Mouse (Mus musculus): ENCODE measurements around the gene Hist1h2aa. TPM values are rescaled to one million over a fixed set of nuclear protein-coding genes. Genes with fewer than 3 reads are reported as not detected.

Gene Hist1h2aa
- not detected in 2 replicates for polyA plus RNA-seq (2016; fragmentation: Nextera tagmentation; extraction: Ambion mirVana)

DNA sequence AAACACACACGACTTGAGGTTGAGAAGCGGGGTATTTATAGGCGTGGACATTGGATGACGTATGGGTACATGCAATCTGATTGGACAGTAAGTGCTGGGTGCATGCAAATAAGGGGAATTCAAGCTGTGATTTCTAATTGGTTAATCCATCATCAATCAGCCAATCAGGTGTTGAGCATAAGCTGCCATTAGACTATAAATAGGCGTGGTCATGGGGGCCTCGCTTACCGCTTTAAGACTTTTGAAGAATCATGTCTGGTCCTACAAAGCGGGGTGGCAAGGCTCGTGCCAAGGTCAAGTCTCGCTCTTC lies at the start of gene Hist1h2aa:
Gene Hist1h2aa, plus strand, starts transcription at position 252 of the 310 bp plus-strand sequence.
- no peak within 1 kb of the TSS for H3K9ac ChIP-seq
- no peak within 1 kb of the TSS for H3K4me3 ChIP-seq
- no peaks in the 10 kb centered on the region for H3K9me3 ChIP-seq (replicated peaks)
- H3K27ac ChIP-seq: no peak within 1 kb of the TSS
- H3K27me3 ChIP-seq (replicated peaks): no peaks in the 10 kb centered on the region
- ATAC-seq: no peak
- no peaks in the 10 kb centered on the region for H3K36me3 ChIP-seq
- 82% methylated on average over 10 of the region's 10 CpGs for WGBS (ENCODE audit: insufficient replicate concordance)
- H3K4me2 ChIP-seq: no peak within 1 kb of the TSS
- H3K4me1 ChIP-seq: no peaks in the 10 kb centered on the region

DNA sequence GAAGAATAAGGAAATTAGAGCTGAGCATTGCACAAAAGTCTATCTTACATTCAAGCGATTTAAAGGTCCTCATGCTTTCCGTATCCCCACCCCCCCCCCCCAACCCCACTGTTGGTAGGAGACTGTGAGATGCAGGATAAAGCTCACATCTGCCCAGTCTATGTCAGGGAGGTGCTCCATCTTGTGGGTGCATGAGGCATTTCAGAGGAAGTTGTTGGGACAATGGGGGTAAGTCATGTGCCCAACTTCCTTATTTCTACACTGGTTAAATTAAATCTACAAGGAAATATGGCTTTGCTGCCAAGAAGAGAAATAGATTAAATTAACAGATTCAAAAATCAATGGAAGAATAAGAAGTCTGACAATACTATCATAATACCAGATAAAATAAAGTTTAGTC lies 48.7 kb upstream of the Hist1h2aa start:
- H3K27ac ChIP-seq: no peak overlapping the region
- no peak overlapping the region for H3K4me3 ChIP-seq
- WGBS (ENCODE audit: insufficient replicate concordance): 15% methylated on average over 2 of the region's 2 CpGs
- H3K9me3 ChIP-seq (replicated peaks): no peaks in the 10 kb centered on the region
- no peak overlapping the region for H3K9ac ChIP-seq
- H3K4me1 ChIP-seq: peaks cover 16% of the 10 kb centered on the region
- no peaks in the 10 kb centered on the region for H3K27me3 ChIP-seq (replicated peaks)
- no peak for ATAC-seq
- no peak overlapping the region for H3K4me2 ChIP-seq
- H3K36me3 ChIP-seq: no peaks in the 10 kb centered on the region

DNA sequence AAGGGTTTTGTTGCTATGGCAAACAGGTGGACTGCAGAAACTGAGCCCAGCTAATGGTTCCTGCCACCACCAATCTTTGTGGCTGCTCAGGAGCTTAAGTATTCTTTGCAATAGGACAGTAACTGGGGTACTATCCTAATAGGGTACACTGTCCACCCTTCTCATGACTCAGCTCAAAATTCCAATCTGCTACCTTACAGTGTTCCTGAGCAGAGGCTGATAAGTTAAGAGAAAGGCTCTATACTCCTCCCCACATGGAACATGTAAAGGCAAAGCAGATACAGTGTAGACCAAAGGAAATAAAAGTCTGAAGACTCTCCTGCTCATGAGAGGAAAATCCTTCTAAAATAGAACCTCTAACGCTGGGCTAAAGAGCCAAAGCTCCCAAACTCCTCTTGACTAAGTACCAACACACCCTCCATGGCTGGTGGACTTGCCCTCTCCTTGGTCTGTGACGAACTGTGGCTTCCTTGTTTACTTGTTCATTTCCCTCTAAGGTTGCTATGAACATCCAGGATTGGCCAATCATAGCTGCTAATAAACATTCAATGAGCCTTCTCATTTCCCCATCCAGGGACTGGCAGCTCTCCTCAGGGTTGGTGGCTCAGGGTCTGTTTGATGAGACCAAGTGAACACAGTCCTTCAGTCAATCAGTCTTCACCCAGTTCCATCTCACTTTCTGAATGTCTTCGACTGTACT lies 47.1 kb upstream of the Hist1h2aa start:
- H3K27me3 ChIP-seq (replicated peaks): no peaks in the 10 kb centered on the region
- H3K36me3 ChIP-seq: no peaks in the 10 kb centered on the region
- H3K4me3 ChIP-seq: no peak overlapping the region
- H3K9me3 ChIP-seq (replicated peaks): no peaks in the 10 kb centered on the region
- H3K27ac ChIP-seq: no peak overlapping the region
- ATAC-seq: peak; percentile 73
- H3K4me2 ChIP-seq: no peak overlapping the region
- no peak overlapping the region for H3K9ac ChIP-seq
- peaks cover 16% of the 10 kb centered on the region for H3K4me1 ChIP-seq
- WGBS (ENCODE audit: insufficient replicate concordance): 61% methylated on average over 3 of the region's 3 CpGs

DNA sequence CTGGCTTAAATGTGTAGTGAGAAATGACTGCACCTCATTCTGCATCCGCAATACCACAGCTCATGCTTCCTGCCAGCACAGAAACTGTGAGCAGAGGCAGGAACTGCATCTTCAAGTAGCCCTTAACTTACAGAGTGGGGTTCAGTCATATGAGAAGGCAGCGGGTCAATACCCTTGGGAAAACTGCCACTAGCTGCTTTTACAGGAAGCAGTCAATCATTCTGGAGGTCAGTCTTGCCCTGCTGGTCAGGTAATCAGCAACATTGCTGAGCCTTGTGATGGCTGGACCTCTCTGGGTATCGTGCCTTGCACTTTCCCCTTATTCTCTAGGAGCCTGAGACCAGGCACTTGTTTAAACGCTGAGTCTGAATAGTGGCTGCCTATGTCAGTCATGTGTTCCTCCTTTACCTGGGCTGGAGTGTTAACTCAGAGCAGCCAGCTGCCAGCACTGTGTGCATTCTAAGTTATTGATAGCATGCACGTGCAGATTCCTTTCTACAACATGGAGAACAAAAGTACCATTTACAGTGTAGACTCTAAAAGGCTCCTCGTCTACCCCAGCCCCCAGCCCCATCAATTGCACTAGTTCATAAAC lies 45.2 kb upstream of the Hist1h2aa start:
- 61% methylated on average over 6 of the region's 6 CpGs for WGBS (ENCODE audit: insufficient replicate concordance)
- Histone ChIP-seq H3K4me2 (no peak overlapping the region), H3K36me3 (no peaks in the 10 kb centered on the region), H3K4me1 (peaks cover 25% of the 10 kb centered on the region), H3K27me3 (replicated peaks) (no peaks in the 10 kb centered on the region), H3K9me3 (replicated peaks) (no peaks in the 10 kb centered on the region), H3K4me3 (no peak overlapping the region), H3K27ac (no peak overlapping the region), H3K9ac (no peak overlapping the region)
- ATAC-seq: no peak

DNA sequence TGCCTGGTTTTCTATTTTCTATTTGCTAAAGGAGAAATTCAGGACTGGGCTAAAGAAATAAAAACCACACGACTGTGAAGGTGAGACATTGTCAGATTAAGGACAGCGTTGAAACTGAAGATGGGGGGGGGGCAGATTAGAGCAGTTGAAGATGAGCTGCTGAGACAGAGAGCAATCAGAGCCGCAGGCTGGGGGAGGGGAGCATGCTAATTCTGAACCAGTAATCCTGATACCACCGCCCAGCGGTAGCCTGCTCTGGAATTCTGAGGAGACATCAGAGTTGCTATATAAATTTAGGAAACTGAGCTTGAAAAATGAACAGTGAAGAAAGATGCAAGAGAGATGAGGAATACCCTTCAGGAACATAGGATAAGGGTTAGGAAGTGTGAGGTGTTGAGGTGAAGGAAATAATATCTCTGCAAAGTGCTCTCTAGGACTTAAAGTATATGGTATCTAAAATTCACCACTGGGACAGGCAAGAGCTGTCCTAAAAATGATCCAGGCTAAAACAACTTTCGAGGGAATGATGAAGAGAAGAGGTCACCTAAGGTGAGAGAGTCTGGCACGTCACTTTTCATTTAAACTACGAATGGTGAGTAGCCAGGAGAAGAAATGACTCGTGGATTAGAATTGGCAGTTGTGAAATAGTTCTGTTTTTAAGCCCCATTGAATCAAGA lies 41.5 kb upstream of the Hist1h2aa start:
- H3K4me2 ChIP-seq: no peak overlapping the region
- no peaks in the 10 kb centered on the region for H3K36me3 ChIP-seq
- 34% methylated on average over 9 of the region's 9 CpGs for WGBS (ENCODE audit: insufficient replicate concordance)
- H3K9me3 ChIP-seq (replicated peaks): no peaks in the 10 kb centered on the region
- H3K4me1 ChIP-seq: 0 out of 2 replicates have a peak, but pooled peaks cover 9% of the 10 kb centered on the region
- no peak for ATAC-seq
- no peak overlapping the region for H3K4me3 ChIP-seq
- no peaks in the 10 kb centered on the region for H3K27me3 ChIP-seq (replicated peaks)
- H3K9ac ChIP-seq: no peak overlapping the region
- no peak overlapping the region for H3K27ac ChIP-seq

DNA sequence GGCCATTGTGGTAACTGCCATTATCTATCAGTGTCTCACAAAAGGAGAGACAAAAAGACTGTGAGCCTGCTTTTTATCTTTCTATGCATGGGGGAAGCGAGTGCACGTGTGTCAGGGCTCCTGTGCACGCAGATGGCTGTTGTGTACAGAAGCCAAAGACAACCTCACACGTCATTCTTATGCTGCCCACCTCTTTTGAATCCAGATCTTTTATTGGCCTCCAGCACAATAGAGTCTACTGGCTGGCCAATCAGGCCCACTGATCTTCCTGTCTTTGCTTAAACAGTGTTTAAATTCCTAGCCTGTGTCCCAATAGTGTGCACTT lies 41.0 kb upstream of the Hist1h2aa start:
- Histone ChIP-seq H3K4me1 (0 out of 2 replicates have a peak, but pooled peaks cover 9% of the 10 kb centered on the region), H3K9ac (no peak overlapping the region), H3K27me3 (replicated peaks) (no peaks in the 10 kb centered on the region), H3K27ac (no peak overlapping the region), H3K4me3 (no peak overlapping the region), H3K9me3 (replicated peaks) (no peaks in the 10 kb centered on the region), H3K4me2 (no peak overlapping the region), H3K36me3 (no peaks in the 10 kb centered on the region)
- ATAC-seq: no peak
- WGBS (ENCODE audit: insufficient replicate concordance): 19% methylated on average over 4 of the region's 4 CpGs

DNA sequence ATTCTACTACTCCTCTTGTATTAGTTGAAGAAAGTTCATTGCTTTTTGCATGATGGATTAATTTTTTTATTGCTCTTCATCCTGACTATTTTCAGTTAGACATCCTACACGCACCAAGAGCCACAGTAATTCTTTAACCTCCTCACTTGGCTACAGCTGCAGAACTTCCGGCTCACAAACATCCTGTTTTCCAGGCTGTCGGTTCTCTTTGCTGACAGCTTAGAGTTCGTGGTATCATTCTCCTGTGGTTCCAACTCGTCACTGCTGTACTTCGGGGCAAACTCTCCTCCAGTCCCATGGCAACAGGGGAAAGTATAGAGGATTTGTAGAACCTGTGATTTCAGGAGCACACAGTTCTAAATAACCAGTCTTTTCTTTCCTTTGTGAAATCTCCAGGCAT lies 36.0 kb upstream of the Hist1h2aa start:
- Histone ChIP-seq H3K9ac (no peak overlapping the region), H3K4me3 (no peak overlapping the region), H3K36me3 (no peaks in the 10 kb centered on the region), H3K27ac (no peak overlapping the region), H3K4me2 (no peak overlapping the region), H3K9me3 (replicated peaks) (no peaks in the 10 kb centered on the region), H3K27me3 (replicated peaks) (no peaks in the 10 kb centered on the region), H3K4me1 (0 out of 2 replicates have a peak, but pooled peaks cover 1% of the 10 kb centered on the region)
- 24% methylated on average over 6 of the region's 6 CpGs for WGBS (ENCODE audit: insufficient replicate concordance)
- no peak for ATAC-seq

DNA sequence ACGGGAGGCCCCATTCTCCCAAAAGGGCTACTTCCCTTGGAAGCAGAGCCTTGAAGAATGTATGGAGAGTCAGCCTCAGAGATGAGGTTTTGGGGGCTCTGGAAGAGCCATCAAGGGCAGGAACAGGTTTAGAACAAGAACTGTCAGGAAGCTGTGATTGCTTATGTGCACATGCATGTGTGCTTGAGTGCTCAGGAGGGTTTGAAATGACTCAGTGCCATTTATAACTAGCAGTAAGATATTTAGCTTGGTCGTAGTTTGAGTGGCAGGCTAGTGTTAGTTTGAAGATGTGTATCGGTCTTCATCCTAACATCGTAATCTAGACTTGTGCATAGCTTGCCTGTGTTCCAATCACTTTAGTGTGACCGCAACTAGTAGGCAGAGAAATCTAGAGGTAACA lies 27.4 kb upstream of the Hist1h2aa start:
- Histone ChIP-seq H3K9me3 (replicated peaks) (no peaks in the 10 kb centered on the region), H3K4me1 (peaks cover 16% of the 10 kb centered on the region; the same call in 1 of the 2 replicates), H3K27ac (no peak overlapping the region), H3K9ac (no peak overlapping the region), H3K4me2 (no peak overlapping the region), H3K4me3 (no peak overlapping the region), H3K36me3 (no peaks in the 10 kb centered on the region), H3K27me3 (replicated peaks) (no peaks in the 10 kb centered on the region; the same call in 1 of the 2 replicates)
- WGBS (ENCODE audit: insufficient replicate concordance): 85% methylated on average over 5 of the region's 5 CpGs
- ATAC-seq: no peak

DNA sequence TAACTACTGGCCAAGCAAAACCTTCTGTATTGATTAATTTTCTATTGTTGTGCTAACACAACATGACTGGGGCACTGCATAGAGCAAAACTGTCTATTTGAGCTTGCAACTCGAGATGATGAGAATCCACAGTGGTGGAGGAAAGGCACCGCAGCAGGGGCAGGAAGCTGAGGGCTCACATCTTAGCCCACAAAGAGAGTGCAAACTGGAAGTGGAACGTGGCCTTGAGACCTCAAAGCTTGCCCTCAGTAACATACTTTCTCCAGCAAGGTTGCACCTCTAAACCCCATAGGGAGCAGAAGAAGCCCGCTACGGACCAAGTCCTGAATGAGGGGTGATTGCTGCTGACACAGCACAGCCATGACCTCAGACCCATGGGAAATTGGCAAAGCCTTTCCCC lies 24.1 kb upstream of the Hist1h2aa start:
- WGBS (ENCODE audit: insufficient replicate concordance): 47% methylated on average over 5 of the region's 5 CpGs
- Histone ChIP-seq H3K4me2 (no peak overlapping the region), H3K4me1 (peaks cover 41% of the 10 kb centered on the region), H3K4me3 (no peak overlapping the region), H3K9me3 (replicated peaks) (no peaks in the 10 kb centered on the region), H3K9ac (no peak overlapping the region), H3K27me3 (replicated peaks) (no peaks in the 10 kb centered on the region; the same call in 1 of the 2 replicates), H3K36me3 (no peaks in the 10 kb centered on the region), H3K27ac (no peak overlapping the region)
- no peak for ATAC-seq

DNA sequence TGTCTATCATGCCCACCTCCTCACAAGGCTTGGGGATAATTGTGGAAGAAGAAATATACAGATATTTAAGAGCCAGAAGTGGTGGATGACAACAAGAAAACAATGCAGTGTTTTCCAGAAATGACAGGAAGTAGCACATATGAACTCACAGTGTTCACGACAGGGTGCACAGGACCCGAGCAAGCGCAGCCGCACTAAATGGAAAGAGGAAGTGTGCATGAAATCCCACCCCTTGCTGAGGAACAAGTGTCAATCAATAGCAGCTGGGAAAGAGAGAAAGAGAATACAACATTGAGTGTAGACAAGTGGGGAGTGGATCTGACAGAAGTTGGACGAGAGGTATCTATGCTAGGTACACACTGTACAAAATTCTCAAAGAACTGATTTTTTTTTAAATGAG lies 22.9 kb upstream of the Hist1h2aa start:
- H3K4me2 ChIP-seq: no peak overlapping the region
- H3K4me1 ChIP-seq: peaks cover 49% of the 10 kb centered on the region
- ATAC-seq: no peak

DNA sequence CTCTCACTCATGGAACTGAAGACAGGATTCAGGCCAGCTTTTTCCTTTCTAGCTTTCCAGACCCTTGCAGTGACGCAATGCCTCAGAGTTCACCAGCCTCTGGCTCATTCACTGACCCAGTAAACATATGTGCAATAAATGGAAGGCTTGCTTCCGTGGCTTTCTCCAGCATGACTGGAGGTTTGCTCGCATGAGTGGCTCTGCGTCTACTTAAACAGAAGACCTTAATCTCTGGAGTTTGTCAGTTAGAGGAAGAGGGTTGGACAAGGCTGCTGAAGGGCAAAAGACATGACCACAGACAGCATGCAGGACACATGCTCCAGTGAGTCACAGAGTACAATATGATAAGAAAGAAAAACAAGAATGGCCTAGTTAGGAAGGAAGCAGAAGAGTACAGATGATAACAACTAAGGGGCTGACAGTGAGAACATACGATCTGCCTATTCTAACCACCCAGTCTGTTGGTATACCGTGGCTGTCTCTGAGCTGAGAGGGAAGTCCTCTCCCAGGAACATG lies 20.4 kb upstream of the Hist1h2aa start:
- H3K4me3 ChIP-seq: no peak overlapping the region
- no peaks in the 10 kb centered on the region for H3K9me3 ChIP-seq (replicated peaks)
- peaks cover 49% of the 10 kb centered on the region for H3K4me1 ChIP-seq
- H3K36me3 ChIP-seq: no peaks in the 10 kb centered on the region
- H3K27ac ChIP-seq: peak overlapping the region; percentile 71
- H3K4me2 ChIP-seq: no peak overlapping the region
- no peak overlapping the region for H3K9ac ChIP-seq
- ATAC-seq: peak; percentile 81
- WGBS (ENCODE audit: insufficient replicate concordance): 10% methylated on average over 6 of the region's 6 CpGs
- H3K27me3 ChIP-seq (replicated peaks): no peaks in the 10 kb centered on the region

More for the DNA sequence above, 22.9 kb upstream of the Hist1h2aa start:
- Histone ChIP-seq H3K27ac (no peak overlapping the region), H3K27me3 (replicated peaks) (no peaks in the 10 kb centered on the region), H3K36me3 (no peaks in the 10 kb centered on the region), H3K9ac (no peak overlapping the region), H3K4me3 (no peak overlapping the region), H3K9me3 (replicated peaks) (no peaks in the 10 kb centered on the region)
- WGBS (ENCODE audit: insufficient replicate concordance): 30% methylated on average over 5 of the region's 5 CpGs
